Mouse (Mus musculus) liver, embryonic 14.5 days (tissue): ENCODE data around the gene Gtdc1. TPM values are rescaled to one million over a fixed set of nuclear protein-coding genes. Genes with fewer than 3 reads are reported as not detected.

Source experiments
- ATAC-seq: fragments of 200-750 bp; cut with Nextera tagmentation; 2 replicates; pipeline ENCODE4 v1.8.0; 2017; ENCODE audit warnings: moderate number of reproducible peaks, mild to moderate bottlenecking, moderate library complexity; ENCODE audit not compliant: insufficient read depth
- DNase-seq, 3 experiments: peaks; one replicate each; pipeline ENCODE4 v3.0.0-alpha.2; 2012 to 2013; ENCODE audit warnings: low read depth in 3 of 3, low spot score in 3 of 3
- H3K27ac ChIP-seq: fragments of 300-500 bp; sonication (generic); 2 replicates; pipeline ENCODE4 v1.5.1; 2014; ENCODE audit warnings: moderate library complexity, mild to moderate bottlenecking, control low read depth, inconsistent platforms
- H3K27me3 ChIP-seq: fragments of 300-500 bp; sonication (generic); 2 replicates; pipeline ENCODE4 v1.6.1; 2014; ENCODE audit warnings: mild to moderate bottlenecking, low read length, moderate library complexity; ENCODE audit not compliant: control insufficient read depth, insufficient read depth
- H3K36me3 ChIP-seq: fragments of 300-500 bp; sonication (generic); replicated peaks from 2 replicates; pipeline ENCODE4 v1.6.1; 2014; ENCODE audit warnings: low read depth; ENCODE audit not compliant: control insufficient read depth, insufficient read depth
- H3K4me1 ChIP-seq, 2 experiments: fragments of 200-500 bp in 1 of 2; fragments of 300-500 bp in 1 of 2; sonication (generic) in 1 of 2; replicated peaks; 2 replicates each; pipeline ENCODE4 v1.6.1; 2012 to 2014; ENCODE audit warnings: antibody characterized with exemption in 1 of 2, inconsistent platforms in 1 of 2, low read length in 1 of 2; ENCODE audit not compliant: control insufficient read depth in 2 of 2, insufficient read depth in 2 of 2
- H3K4me2 ChIP-seq: fragments of 300-500 bp; sonication (generic); 2 replicates; pipeline ENCODE4 v1.6.1; 2014; ENCODE audit warnings: low read depth, mild to moderate bottlenecking, control low read depth, moderate library complexity
- H3K4me3 ChIP-seq, 2 experiments: fragments of 200-500 bp in 1 of 2; fragments of 300-500 bp in 1 of 2; sonication (generic) in 1 of 2; 2 replicates each; pipeline ENCODE4 v1.5.1; 2012 to 2014; ENCODE audit warnings: low read depth in 2 of 2, low read length in 2 of 2, mild to moderate bottlenecking in 2 of 2, control low read depth in 1 of 2, inconsistent platforms in 1 of 2, moderate library complexity in 1 of 2; ENCODE audit not compliant: insufficient read depth in 1 of 2
- H3K9ac ChIP-seq: fragments of 300-500 bp; sonication (generic); replicated peaks from 2 replicates; pipeline ENCODE4 v1.6.1; 2014; ENCODE audit warnings: mild to moderate bottlenecking, control low read depth, moderate library complexity
- H3K9me3 ChIP-seq: fragments of 300-500 bp; sonication (generic); 2 replicates; pipeline ENCODE4 v1.6.1; 2016; ENCODE audit warnings: low read length, mixed read lengths; ENCODE audit not compliant: control insufficient read depth
- CTCF ChIP-seq: IDR thresholded peaks from 2 replicates; pipeline ENCODE4 v1.5.1; 2016; ENCODE audit warnings: antibody characterized with exemption, low read depth, control low read depth
- EP300 ChIP-seq: IDR thresholded peaks from 2 replicates; pipeline ENCODE4 v1.6.1; 2016; ENCODE audit warnings: antibody characterized with exemption, low read depth
- WGBS: fragments of 180-500 bp; shearing (Covaris S2); extraction: QIAGEN DNeasy Blood & Tissue Kit; methylation state at CpG from one replicate; pipeline ENCODE4 v1.1.7; 2014; ENCODE audit not compliant: insufficient replicate concordance; 5-methylcytosine and 5-hydroxymethylcytosine counted together
- polyA plus RNA-seq, 2 experiments: library from polyadenylated mRNA; depleted of rRNA in 1 of 2; stranded (reverse) in 1 of 2; unstranded in 1 of 2; fragments of >200 nt; fragmentation: Nextera tagmentation in 1 of 2; extraction: Ambion mirVana in 1 of 2; gene quantifications; 2 replicates each; pipeline versions ENCODE4 v1.2.1 to v1.2.3; 2012 to 2014

Gtdc1 gene
- polyA plus RNA-seq, 2 experiments = 3.6 to 5.8 TPM

DNA sequence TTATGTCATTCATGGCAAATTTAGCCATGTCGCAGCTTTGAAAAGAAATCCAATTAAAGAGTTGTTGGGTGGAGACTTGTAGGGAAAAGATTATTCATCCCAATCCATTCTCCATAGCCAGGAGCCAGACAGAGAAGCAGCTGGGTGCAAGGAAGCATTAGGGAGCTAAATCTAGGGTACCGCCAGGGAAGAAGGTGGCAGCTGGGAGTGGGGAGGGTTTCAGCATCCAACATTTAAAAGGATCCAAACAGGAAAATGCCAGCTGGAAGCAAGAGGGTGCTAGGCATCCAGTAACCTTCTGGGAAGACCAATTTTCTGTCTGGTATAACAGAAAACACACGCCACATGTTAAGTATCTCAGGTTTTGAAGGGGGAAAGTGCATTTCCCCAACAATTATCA lies 231.0 kb downstream of the Gtdc1 start:
- DNase-seq = no peak
- TF ChIP-seq EP300 (no peak), CTCF (no peak)
- H3K27me3 ChIP-seq = no peaks in the 10 kb centered on the region
- 67% methylated on average over 3 of the region's 3 CpGs for WGBS
- H3K4me2 ChIP-seq = no peak overlapping the region
- no peaks in the 10 kb centered on the region for H3K9me3 ChIP-seq
- no peak for ATAC-seq
- no peaks in the 10 kb centered on the region for H3K4me1 ChIP-seq
- H3K4me3 ChIP-seq = no peak overlapping the region
- no peak overlapping the region for H3K9ac ChIP-seq
- no peak overlapping the region for H3K27ac ChIP-seq
- H3K36me3 ChIP-seq = no peaks in the 10 kb centered on the region

DNA sequence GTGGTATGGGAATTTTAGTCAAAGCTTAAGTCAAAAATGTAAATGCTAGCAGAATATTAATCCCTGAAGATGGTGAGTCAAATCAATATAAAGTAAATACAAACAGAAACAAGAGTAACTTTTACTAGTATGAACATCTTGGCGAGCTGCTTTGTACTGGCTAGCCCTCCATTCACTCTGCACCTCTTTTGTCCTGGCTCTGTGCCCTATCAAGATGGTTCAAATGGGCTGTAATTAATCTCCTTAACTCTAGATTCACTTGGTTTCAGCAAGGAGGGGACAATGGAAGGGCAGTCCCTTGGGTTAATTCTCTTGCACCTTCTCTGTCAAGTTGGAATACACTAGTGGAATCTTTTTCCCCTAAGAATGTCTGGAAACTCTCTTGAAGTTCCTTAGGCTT lies 233.6 kb downstream of the Gtdc1 start:
- no peak overlapping the region for H3K4me3 ChIP-seq
- no peaks in the 10 kb centered on the region for H3K36me3 ChIP-seq
- H3K4me2 ChIP-seq = no peak overlapping the region
- TF ChIP-seq EP300 (no peak), CTCF (no peak)
- H3K4me1 ChIP-seq = no peaks in the 10 kb centered on the region
- 47% methylated on average over 1 of the region's 1 CpGs for WGBS
- H3K9ac ChIP-seq = no peak overlapping the region
- no peaks in the 10 kb centered on the region for H3K9me3 ChIP-seq
- no peak for ATAC-seq
- no peak for DNase-seq
- no peak overlapping the region for H3K27ac ChIP-seq
- H3K27me3 ChIP-seq = no peaks in the 10 kb centered on the region

DNA sequence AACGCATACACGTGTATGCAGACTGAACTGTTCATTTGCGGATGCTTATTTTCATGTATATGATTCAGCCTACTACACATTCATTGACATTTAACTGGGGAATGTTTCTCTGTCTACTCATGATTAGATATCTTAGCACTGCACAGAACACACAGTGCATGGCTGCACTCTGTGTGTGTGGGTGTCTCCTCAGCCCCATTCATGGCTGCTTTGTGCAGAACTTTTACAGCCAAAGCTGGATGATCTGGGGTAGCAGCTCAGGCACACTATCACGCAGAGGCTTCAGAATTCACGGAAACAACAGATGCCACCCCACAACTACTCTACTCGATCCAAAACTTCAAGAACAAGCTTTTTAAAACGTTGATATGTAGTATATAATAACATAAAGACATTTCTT lies 263.4 kb downstream of the Gtdc1 start:
- DNase-seq (no peak), ATAC-seq (no peak)
- Histone ChIP-seq H3K9ac (no peak overlapping the region), H3K4me3 (no peak overlapping the region), H3K9me3 (no peaks in the 10 kb centered on the region), H3K27ac (no peak overlapping the region), H3K4me2 (no peak overlapping the region), H3K4me1 (no peaks in the 10 kb centered on the region), H3K27me3 (no peaks in the 10 kb centered on the region), H3K36me3 (no peaks in the 10 kb centered on the region)
- no peak for TF ChIP-seq CTCF
- TF ChIP-seq EP300 = no peak
- WGBS = 74% methylated on average over 7 of the region's 7 CpGs

DNA sequence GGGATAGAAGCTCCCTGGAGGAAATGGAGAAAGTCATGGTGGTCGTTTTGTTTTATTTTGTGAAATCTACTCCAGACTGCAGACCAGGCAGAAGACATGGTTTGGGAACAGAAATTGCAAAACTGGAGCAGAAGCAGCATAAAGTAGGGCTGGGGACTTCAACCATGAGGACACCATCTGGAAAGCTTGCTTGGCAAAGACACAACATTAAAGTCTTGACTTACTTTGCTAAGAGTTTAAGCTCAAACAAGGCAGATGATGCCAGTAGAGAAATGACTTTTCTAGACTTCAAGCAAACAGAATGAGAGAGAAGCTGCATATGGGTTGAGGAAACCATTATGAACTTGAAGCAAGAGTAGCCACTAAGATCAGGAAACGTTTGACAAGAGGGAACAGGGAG lies 267.6 kb downstream of the Gtdc1 start:
- no peak overlapping the region for H3K27ac ChIP-seq
- H3K9ac ChIP-seq = no peak overlapping the region
- H3K4me2 ChIP-seq = no peak overlapping the region
- DNase-seq = no peak
- no peaks in the 10 kb centered on the region for H3K36me3 ChIP-seq
- no peaks in the 10 kb centered on the region for H3K9me3 ChIP-seq
- no peaks in the 10 kb centered on the region for H3K27me3 ChIP-seq
- 39% methylated on average over 2 of the region's 2 CpGs for WGBS
- TF ChIP-seq EP300 (no peak), CTCF (no peak)
- H3K4me3 ChIP-seq = no peak overlapping the region
- no peaks in the 10 kb centered on the region for H3K4me1 ChIP-seq
- no peak for ATAC-seq

GRCm38 (mm10) chr2:44659011-44659410 lies 268.4 kb downstream of the Gtdc1 start:
- no peak for ATAC-seq
- H3K9ac ChIP-seq = no peak overlapping the region
- no peak for DNase-seq

GRCm38 (mm10) chr2:44648537-44648936 lies 278.9 kb downstream of the Gtdc1 start:
- H3K4me2 ChIP-seq = no peak overlapping the region
- H3K27ac ChIP-seq = no peak overlapping the region
- H3K27me3 ChIP-seq = no peaks in the 10 kb centered on the region
- H3K4me1 ChIP-seq = no peaks in the 10 kb centered on the region
- H3K9me3 ChIP-seq = no peaks in the 10 kb centered on the region
- ATAC-seq (no peak), DNase-seq (no peak)
- 16% methylated on average over 3 of the region's 3 CpGs for WGBS
- TF ChIP-seq EP300 (no peak), CTCF (no peak)
- no peak overlapping the region for H3K4me3 ChIP-seq
- H3K36me3 ChIP-seq = no peaks in the 10 kb centered on the region
- H3K9ac ChIP-seq = no peak overlapping the region

More at GRCm38 (mm10) chr2:44659011-44659410, 268.4 kb downstream of the Gtdc1 start:
- no peak overlapping the region for H3K27ac ChIP-seq
- TF ChIP-seq EP300 (no peak), CTCF (no peak)
- no peaks in the 10 kb centered on the region for H3K27me3 ChIP-seq
- no peaks in the 10 kb centered on the region for H3K36me3 ChIP-seq
- no peaks in the 10 kb centered on the region for H3K9me3 ChIP-seq
- no peak overlapping the region for H3K4me3 ChIP-seq
- no peaks in the 10 kb centered on the region for H3K4me1 ChIP-seq
- no peak overlapping the region for H3K4me2 ChIP-seq
